Mouse (Mus musculus): ENCODE results near the gene Wdr72.

Wdr72 gene

GRCm38 (mm10) chr9:74109761-74110460, at the start of gene Wdr72:
Wdr72 (plus strand) TSS chr9:74110356.
- no peak for ATAC-seq (ENCODE audit: low TSS enrichment)

- ATAC-seq (ENCODE audit: low TSS enrichment): no peak
These were observed 43.9 kb upstream of the Wdr72 start for GRCm38 (mm10) chr9:74066278-74066677.

GRCm38 (mm10) chr9:74066766-74067165, 43.4 kb upstream of the Wdr72 start:
- ATAC-seq (ENCODE audit: low TSS enrichment): no peak

- ATAC-seq (ENCODE audit: low TSS enrichment): no peak
These were observed 34.2 kb upstream of the Wdr72 start for GRCm38 (mm10) chr9:74075958-74076357.

GRCm38 (mm10) chr9:74078458-74078857, 31.7 kb upstream of the Wdr72 start:
- ATAC-seq (ENCODE audit: low TSS enrichment): no peak

GRCm38 (mm10) chr9:74080241-74080640, 29.9 kb upstream of the Wdr72 start:
- peak; percentile 55; the same call in 1 of the 2 replicates for ATAC-seq (ENCODE audit: low TSS enrichment)

- ATAC-seq (ENCODE audit: low TSS enrichment): no peak
These were observed 8.6 kb upstream of the Wdr72 start for GRCm38 (mm10) chr9:74101591-74101990.

GRCm38 (mm10) chr9:74102615-74103014, 7.5 kb upstream of the Wdr72 start:
- no peak for ATAC-seq (ENCODE audit: low TSS enrichment)

GRCm38 (mm10) chr9:74110461-74110816, 283 bp downstream of the Wdr72 start:
- no peak for ATAC-seq (ENCODE audit: low TSS enrichment)

GRCm38 (mm10) chr9:74112526-74112925, 2.4 kb downstream of the Wdr72 start:
- ATAC-seq (ENCODE audit: low TSS enrichment): no peak

GRCm38 (mm10) chr9:74126222-74126621, 16.1 kb downstream of the Wdr72 start:
- no peak for ATAC-seq (ENCODE audit: low TSS enrichment)

GRCm38 (mm10) chr9:74134010-74134409, 23.9 kb downstream of the Wdr72 start:
- ATAC-seq (ENCODE audit: low TSS enrichment): no peak

GRCm38 (mm10) chr9:74141864-74142263, 31.7 kb downstream of the Wdr72 start:
- ATAC-seq (ENCODE audit: low TSS enrichment): peak; percentile 85

GRCm38 (mm10) chr9:74142705-74143104, 32.5 kb downstream of the Wdr72 start:
- no peak for ATAC-seq (ENCODE audit: low TSS enrichment)

GRCm38 (mm10) chr9:74145203-74145602, 35.0 kb downstream of the Wdr72 start:
- no peak for ATAC-seq (ENCODE audit: low TSS enrichment)

- ATAC-seq (ENCODE audit: low TSS enrichment): no peak
These were observed 38.1 kb downstream of the Wdr72 start for GRCm38 (mm10) chr9:74148306-74148705.

GRCm38 (mm10) chr9:74160361-74160933, 50.3 kb downstream of the Wdr72 start:
- ATAC-seq (ENCODE audit: low TSS enrichment): no peak

- no peak for ATAC-seq (ENCODE audit: low TSS enrichment)
These were observed 55.5 kb downstream of the Wdr72 start for GRCm38 (mm10) chr9:74165697-74166096.

- ATAC-seq (ENCODE audit: low TSS enrichment): peak; percentile 50; the same call in 1 of the 2 replicates
These were observed 59.7 kb downstream of the Wdr72 start for GRCm38 (mm10) chr9:74169904-74170303.

- ATAC-seq (ENCODE audit: low TSS enrichment): no peak
These were observed 76.7 kb downstream of the Wdr72 start for GRCm38 (mm10) chr9:74186748-74187400.

- ATAC-seq (ENCODE audit: low TSS enrichment): no peak
These were observed 77.4 kb downstream of the Wdr72 start for GRCm38 (mm10) chr9:74187401-74188029.

- ATAC-seq (ENCODE audit: low TSS enrichment): no peak
These were observed 84.7 kb downstream of the Wdr72 start for GRCm38 (mm10) chr9:74194898-74195297.

- no peak for ATAC-seq (ENCODE audit: low TSS enrichment)
These were observed 118.1 kb downstream of the Wdr72 start for GRCm38 (mm10) chr9:74228272-74228671.

Data from frontal cortex, adult (tissue).